Mouse (Mus musculus) ES-Bruce4 (cell line): ENCODE data around the gene Lyst. TPM values are rescaled to one million over a fixed set of nuclear protein-coding genes. Genes with fewer than 3 reads are reported as not detected.

Experiments used
- H3K27ac ChIP-seq: 2 replicates; pipeline ENCODE4 v1.5.1; 2012; ENCODE audit warnings: low read length, inconsistent platforms; ENCODE audit not compliant: insufficient read depth
- H3K27me3 ChIP-seq: 2 replicates; pipeline ENCODE4 v1.6.1; 2012; ENCODE audit warnings: mild to moderate bottlenecking, low read length, inconsistent platforms; ENCODE audit not compliant: control insufficient read depth, poor library complexity, insufficient read depth, severe bottlenecking
- H3K36me3 ChIP-seq: 2 replicates; pipeline ENCODE4 v1.6.1; 2012; ENCODE audit warnings: inconsistent platforms, mild to moderate bottlenecking, low read length, moderate library complexity; ENCODE audit not compliant: control insufficient read depth, poor library complexity, insufficient read depth, severe bottlenecking
- H3K4me1 ChIP-seq: one replicate; pipeline ENCODE4 v1.8.1; 2011; ENCODE audit warnings: low read length; ENCODE audit not compliant: control insufficient read depth, insufficient read depth
- H3K4me3 ChIP-seq: 2 replicates; pipeline ENCODE4 v1.5.1; 2011; ENCODE audit warnings: low read depth, mild to moderate bottlenecking, low read length
- H3K9ac ChIP-seq: 2 replicates; pipeline ENCODE4 v1.6.1; 2012; ENCODE audit warnings: low read depth, mild to moderate bottlenecking, inconsistent platforms; ENCODE audit not compliant: poor library complexity, severe bottlenecking
- H3K9me3 ChIP-seq: replicated peaks from 2 replicates; pipeline ENCODE4 v1.6.1; 2012; ENCODE audit warnings: mild to moderate bottlenecking, low read length, inconsistent platforms; ENCODE audit not compliant: control insufficient read depth, poor library complexity, insufficient read depth, severe bottlenecking
- CTCF ChIP-seq: IDR thresholded peaks from one replicate; pipeline ENCODE4 v1.8.1; 2011; ENCODE audit warnings: low read depth, low read length
- EP300 ChIP-seq: IDR thresholded peaks from 2 replicates; pipeline ENCODE4 v1.6.1; 2011; ENCODE audit warnings: low read depth, low read length; ENCODE audit not compliant: insufficient read depth
- POLR2A ChIP-seq: IDR thresholded peaks from one replicate; pipeline ENCODE4 v1.8.1; 2011; ENCODE audit warnings: low read length; ENCODE audit not compliant: insufficient read depth
- polyA plus RNA-seq: library from polyadenylated mRNA; stranded (reverse); fragments of >200 nt; gene quantifications from 2 replicates; pipeline ENCODE4 v1.2.4, GENCODE M21; 2011; ENCODE audit warnings: low read depth; ENCODE audit not compliant: missing spikeins, insufficient read depth, insufficient read length

The Lyst gene
- polyA plus RNA-seq, 1 experiment, result 9.8 TPM

DNA sequence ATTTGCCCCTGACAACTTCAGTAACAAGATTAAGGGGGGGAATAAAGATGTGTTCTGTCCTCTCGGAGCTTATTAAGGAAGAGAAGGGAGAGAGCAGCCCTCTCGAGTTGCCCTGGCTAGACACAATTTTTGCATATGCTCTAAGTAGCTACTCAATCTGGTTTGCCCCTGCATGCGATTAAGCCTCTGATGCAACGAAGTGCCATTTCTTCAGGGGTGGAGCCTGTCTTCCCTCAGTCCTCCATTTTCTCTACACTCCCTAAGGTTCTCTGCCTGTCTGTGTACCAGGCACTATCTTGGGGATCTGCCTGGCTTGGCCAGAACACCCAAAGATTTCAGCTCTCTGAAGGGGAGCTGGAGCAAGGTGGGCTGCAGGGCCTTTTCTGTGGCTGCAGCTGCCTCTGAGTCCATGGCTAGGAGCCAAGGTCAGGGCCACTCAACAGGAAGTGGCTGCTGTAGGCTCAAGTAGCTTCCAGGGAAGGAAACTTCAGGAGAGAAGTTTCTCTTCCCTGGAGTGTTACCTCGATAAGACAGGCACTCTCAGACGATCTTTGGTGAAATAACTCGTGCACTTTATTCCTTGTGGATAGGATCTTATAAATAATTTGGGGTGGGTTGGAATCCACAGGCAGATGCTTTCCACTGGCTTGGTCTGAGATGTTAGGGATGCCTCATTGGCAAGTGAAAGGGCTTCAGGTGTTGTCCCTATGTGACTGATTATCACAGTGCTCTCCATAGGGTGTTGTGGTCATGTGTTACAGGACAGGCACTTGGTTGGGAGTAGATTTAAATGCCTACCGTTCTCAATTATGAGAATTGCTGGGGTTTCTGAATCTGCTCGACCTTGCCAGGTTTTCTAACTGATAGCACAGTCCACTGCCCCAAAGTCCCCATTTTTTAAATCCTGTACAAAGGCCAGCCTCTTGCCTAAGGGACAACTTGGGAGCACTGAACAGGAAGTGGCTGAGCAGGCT is 40.2 kb upstream of the Lyst start:
- Histone ChIP-seq H3K36me3 (no peaks in the 10 kb centered on the region), H3K4me1 (no peaks in the 10 kb centered on the region), H3K4me3 (no peak overlapping the region), H3K9me3 (no peaks in the 10 kb centered on the region; the same call in 1 of the 2 replicates), H3K27ac (no peak overlapping the region), H3K9ac (no peak overlapping the region), H3K27me3 (no peaks in the 10 kb centered on the region)
- TF ChIP-seq CTCF (no peak), POLR2A (no peak), EP300 (no peak)

DNA sequence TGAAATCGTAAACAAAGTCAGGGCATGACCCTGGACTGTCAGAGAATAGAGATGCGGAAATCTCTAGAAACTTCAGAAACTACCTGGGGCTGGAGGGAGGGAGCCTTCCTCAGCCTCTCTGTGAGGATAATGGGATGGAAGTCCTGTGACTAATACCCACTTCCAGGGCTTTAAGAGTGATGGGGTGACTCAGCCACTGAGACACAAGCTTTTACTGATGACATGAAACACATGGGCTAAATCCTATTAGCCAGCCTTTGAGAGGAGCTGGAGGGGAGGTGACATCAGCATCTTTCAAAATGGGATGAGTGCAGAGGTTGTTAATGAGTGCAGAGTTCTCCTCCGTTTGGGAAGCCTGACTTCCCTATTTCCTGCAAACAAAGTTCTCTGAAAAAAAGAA is 38.2 kb upstream of the Lyst start:
- Histone ChIP-seq H3K4me1 (no peaks in the 10 kb centered on the region), H3K9me3 (no peaks in the 10 kb centered on the region; the same call in 1 of the 2 replicates), H3K27me3 (no peaks in the 10 kb centered on the region), H3K36me3 (no peaks in the 10 kb centered on the region), H3K9ac (no peak overlapping the region), H3K27ac (no peak overlapping the region), H3K4me3 (no peak overlapping the region)
- TF ChIP-seq EP300 (no peak), CTCF (no peak), POLR2A (no peak)

DNA sequence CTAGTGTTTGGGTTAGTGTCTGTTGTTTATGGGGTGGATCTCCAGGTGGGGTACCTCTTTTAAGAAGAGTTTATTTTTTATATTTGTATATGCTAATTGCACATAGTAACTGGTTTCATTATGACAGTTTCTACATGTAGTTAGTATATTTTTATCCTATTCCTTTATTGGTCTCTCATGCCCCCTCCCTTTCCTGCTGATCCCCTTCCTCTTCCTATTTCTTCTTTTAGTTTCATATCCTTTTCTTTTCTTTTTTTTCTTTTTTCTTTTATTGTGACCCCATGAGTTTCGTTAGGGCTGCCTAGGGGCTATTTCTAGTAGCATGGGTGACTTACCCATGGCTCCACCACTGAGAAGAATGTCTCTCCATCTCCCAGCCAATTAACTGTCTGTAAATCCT is 36.5 kb upstream of the Lyst start:
- Histone ChIP-seq H3K36me3 (no peaks in the 10 kb centered on the region), H3K9me3 (no peaks in the 10 kb centered on the region; the same call in 1 of the 2 replicates), H3K9ac (no peak overlapping the region), H3K27me3 (no peaks in the 10 kb centered on the region), H3K27ac (no peak overlapping the region), H3K4me1 (no peaks in the 10 kb centered on the region), H3K4me3 (no peak overlapping the region)
- TF ChIP-seq POLR2A, result no peak
- TF ChIP-seq EP300, result no peak
- no peak for TF ChIP-seq CTCF

DNA sequence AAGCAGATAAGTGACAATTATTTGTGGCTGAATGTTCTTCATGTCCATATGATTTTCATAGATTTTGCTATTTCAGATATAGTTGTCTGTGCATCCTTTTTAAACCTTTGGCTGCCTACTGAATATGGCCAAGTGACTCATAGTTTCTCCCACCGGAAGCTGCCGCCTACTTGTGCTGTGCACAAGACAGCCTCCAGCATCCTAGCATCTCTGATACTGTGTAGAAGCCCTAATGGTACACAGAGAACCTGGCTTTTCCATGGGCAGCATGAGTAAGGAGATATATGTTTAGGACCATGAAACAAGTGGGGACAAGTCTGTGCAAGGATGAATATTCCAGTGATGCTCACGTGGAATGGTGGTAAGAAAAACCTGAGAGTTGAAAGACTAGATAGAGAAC is 35.0 kb upstream of the Lyst start:
- Histone ChIP-seq H3K36me3 (no peaks in the 10 kb centered on the region), H3K9ac (no peak overlapping the region), H3K27ac (no peak overlapping the region), H3K27me3 (no peaks in the 10 kb centered on the region), H3K4me3 (no peak overlapping the region), H3K4me1 (no peaks in the 10 kb centered on the region), H3K9me3 (no peaks in the 10 kb centered on the region; the same call in 1 of the 2 replicates)
- TF ChIP-seq POLR2A, result no peak
- TF ChIP-seq CTCF, result no peak

DNA sequence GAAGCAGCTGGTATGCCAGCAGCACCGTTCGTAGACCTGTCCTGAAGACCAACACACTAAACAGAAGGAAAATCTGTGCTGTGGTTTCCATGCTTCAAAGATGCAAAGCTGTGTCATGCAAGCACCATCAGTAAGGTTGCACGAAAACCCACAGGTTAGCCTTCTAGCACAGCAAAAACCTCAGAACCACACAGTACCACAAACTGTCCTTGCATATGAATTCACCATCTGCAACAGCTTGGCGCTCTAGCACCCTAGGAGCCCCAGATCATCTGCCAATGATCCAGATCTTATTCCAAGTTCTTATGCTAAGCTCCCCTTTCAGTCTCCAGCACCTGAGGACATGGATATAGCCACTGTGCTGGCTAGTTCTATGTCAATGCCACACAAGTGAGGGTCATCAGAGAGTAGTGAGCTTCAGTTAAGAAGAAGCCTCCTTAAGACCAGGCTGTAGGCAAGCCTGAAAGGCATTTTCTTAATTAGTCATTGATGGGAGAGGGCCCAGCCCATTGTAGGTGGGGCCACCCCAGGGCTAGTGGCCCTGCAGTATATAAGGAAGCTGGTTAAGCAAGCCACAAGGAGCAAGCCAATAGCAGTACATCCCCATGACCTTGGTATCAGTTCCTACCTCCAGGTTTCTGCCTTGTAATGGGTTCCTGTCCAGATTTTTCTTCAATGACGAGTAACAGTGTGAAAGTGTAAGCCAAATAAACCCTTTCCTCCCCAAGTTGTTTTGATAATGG is 33.0 kb upstream of the Lyst start:
- Histone ChIP-seq H3K4me1 (no peaks in the 10 kb centered on the region), H3K9ac (no peak overlapping the region), H3K4me3 (no peak overlapping the region), H3K27me3 (no peaks in the 10 kb centered on the region), H3K27ac (no peak overlapping the region), H3K9me3 (no peaks in the 10 kb centered on the region), H3K36me3 (no peaks in the 10 kb centered on the region)
- TF ChIP-seq POLR2A (no peak), EP300 (no peak), CTCF (no peak)

DNA sequence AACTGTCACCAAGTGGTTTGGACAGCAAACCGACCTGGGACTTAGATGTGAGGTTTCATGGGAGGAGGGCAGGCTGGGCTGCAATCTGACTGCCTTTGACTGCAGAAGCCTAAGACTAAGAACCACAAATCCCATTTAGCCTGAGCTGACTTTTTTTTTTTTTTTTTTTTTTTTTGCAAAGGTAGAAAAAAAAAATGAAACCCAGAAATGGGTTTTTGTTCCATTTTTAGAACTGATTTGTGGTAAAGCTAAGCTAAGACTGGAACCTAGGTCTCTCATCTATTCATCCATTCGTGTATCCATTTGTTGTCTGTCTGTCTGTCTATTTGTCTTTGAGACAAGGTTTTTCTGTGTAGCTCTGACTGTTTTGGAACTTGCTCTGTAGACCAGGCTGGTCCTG is 31.9 kb upstream of the Lyst start:
- Histone ChIP-seq H3K4me1 (no peaks in the 10 kb centered on the region), H3K36me3 (no peaks in the 10 kb centered on the region), H3K4me3 (no peak overlapping the region), H3K27ac (no peak overlapping the region), H3K27me3 (no peaks in the 10 kb centered on the region), H3K9ac (no peak overlapping the region), H3K9me3 (no peaks in the 10 kb centered on the region)
- TF ChIP-seq EP300, result no peak
- TF ChIP-seq CTCF, result no peak
- no peak for TF ChIP-seq POLR2A
